Comparison of ENCODE assay signal across 8 mouse cellular contexts in genomic region chr6:119482958-119483600, GRCm38 (mm10). TPM values are rescaled to one million over a fixed set of nuclear protein-coding genes. Genes with fewer than 3 reads are reported as not detected.
A peak's percentile ranks its signal among the peaks of the same experiment; 100 is the strongest.
DNase-seq lines count a peak whose midpoint lies in the region; ATAC-seq and TF ChIP-seq lines count a peak whose summit lies in the region.

No protein-coding gene starts in this region.

- no peak overlapping the region for H3K27ac ChIP-seq in kidney, adult 2 months (ENCODE audit: insufficient read depth, low read depth, low read length)
- H3K27ac ChIP-seq in liver, embryonic 11.5 days (ENCODE audit: low read depth, low read length): no peak overlapping the region

- no peaks in the 10 kb centered on the region for H3K36me3 ChIP-seq in kidney, adult 2 months (ENCODE audit: control insufficient read depth, insufficient read depth, low read length)
- H3K36me3 ChIP-seq in liver, embryonic 11.5 days (ENCODE audit: control insufficient read depth, insufficient read depth, low read length): peaks cover 8% of the 10 kb centered on the region; the same call in 1 of the 2 replicates

- no peak for TF ChIP-seq POLR2A in kidney, adult 2 months (IDR thresholded peaks at IDR 0.05; ENCODE audit: low read depth, low read length)

- H3K9ac ChIP-seq in liver, embryonic 11.5 days (ENCODE audit: low read depth, low read length): peak overlapping the region; percentile 20; the same call in 1 of the 2 replicates

- WGBS in kidney, adult 2 months: 41% methylated on average over 16 of the region's 16 CpGs
- WGBS in liver, embryonic 11.5 days: 51% methylated on average over 16 of the region's 16 CpGs

- DNase-seq in ovary, postnatal 36 days (ENCODE audit: low spot score): peak; percentile 61
- no peak for DNase-seq in ovary, postnatal 14 days (ENCODE audit: low spot score)
- DNase-seq in cerebellum, adult 9-11 months: peak; percentile 50
- DNase-seq in gastrocnemius, postnatal 36 days: peak; percentile 24 to 28
- peak; percentile 51 for DNase-seq in kidney, adult 2 months
- no peak for DNase-seq in liver, embryonic 11.5 days (ENCODE audit: low spot score)
- DNase-seq in neural tube, embryonic 10.5 days (ENCODE audit: extremely low spot score, low spot score): peak; percentile 61

- ATAC-seq in liver, embryonic 11.5 days (replicated peaks; ENCODE audit: low FRiP score): no peak
- ATAC-seq in granulocyte monocyte progenitor cell, adult 5-6 weeks (replicated peaks; ENCODE audit: poor library complexity, severe bottlenecking): no peak

- peak overlapping the region; percentile 100 for H3K4me2 ChIP-seq in liver, embryonic 11.5 days

- peaks cover 7% of the 10 kb centered on the region; the same call in 1 of the 2 replicates for H3K4me1 ChIP-seq in kidney, adult 2 months (ENCODE audit: control insufficient read depth, insufficient read depth, low read length)
- H3K4me1 ChIP-seq in liver, embryonic 11.5 days (replicated peaks; ENCODE audit: control insufficient read depth, insufficient read depth, low read length): peaks cover 38% of the 10 kb centered on the region

- H3K9me3 ChIP-seq in liver, embryonic 11.5 days (ENCODE audit: control insufficient read depth, low read length): no peaks in the 10 kb centered on the region

- intact Hi-C loops in gastrocnemius, postnatal 36 days (cut with DNase I): no loop called here

- no peaks in the 10 kb centered on the region for H3K27me3 ChIP-seq in kidney, adult 2 months (replicated peaks; ENCODE audit: control insufficient read depth, insufficient read depth, low read length)
- no peaks in the 10 kb centered on the region for H3K27me3 ChIP-seq in liver, embryonic 11.5 days (replicated peaks; ENCODE audit: control insufficient read depth, insufficient read depth, low read length)

- peak; percentile 54; the same call in 1 of the 2 replicates for TF ChIP-seq CTCF in kidney, adult 2 months (conservative IDR thresholded peaks at IDR 0.05; ENCODE audit: insufficient read depth, insufficient read length, low read depth, low read length)

- peak overlapping the region; percentile 15; the same call in 1 of the 2 replicates for H3K4me3 ChIP-seq in kidney, adult 2 months (ENCODE audit: insufficient read depth, low read depth, low read length)
- H3K4me3 ChIP-seq in liver, embryonic 11.5 days (ENCODE audit: low read depth, low read length): peak overlapping the region; percentile 34

RNA-seq across cellular contexts. Expression of gene Fbxl14, which starts 3.6 kb away (rescaled TPM):
- 10 to 100 TPM; 10.3 to 10.7 TPM for total RNA-seq in gastrocnemius, postnatal 36 days (2021)
- polyA plus RNA-seq in kidney, adult 2 months (2012; rRNA removed): 38.6 and 47.8 TPM in 2 replicates
- 6.7 and 6.9 TPM in 2 replicates for polyA plus RNA-seq in liver, embryonic 11.5 days (2014; fragmentation: Nextera tagmentation; extraction: Ambion mirVana)
- 29.0 and 34.6 TPM in 2 replicates for total RNA-seq in granulocyte monocyte progenitor cell, adult 5-6 weeks (2014; fragmentation: Nextera tagmentation)
- total RNA-seq in granulocyte monocyte progenitor cell, adult 5-6 weeks (2017): 43.6 and 43.7 TPM in 2 replicates

Comparison
In these comparisons a context has a peak if more than half of its experiments do, and no peak if none do; other contexts are left out.
1. DNase-seq: peak in ovary, postnatal 36 days (single experiment), cerebellum, adult 9-11 months (single experiment), gastrocnemius, postnatal 36 days (2 of 2), kidney, adult 2 months (single experiment) and neural tube, embryonic 10.5 days (single experiment); none in ovary, postnatal 14 days (single experiment) and liver, embryonic 11.5 days (single experiment).